Mouse (Mus musculus) cortical plate, adult 2 months (tissue): ENCODE data around the gene Tmem86b.

ENCODE experiments used
- CTCF ChIP-seq: fragments of 200-500 bp; IDR thresholded peaks from 2 replicates; pipeline ENCODE4 v1.5.1; 2011; ENCODE audit warnings: mild to moderate bottlenecking, control low read depth, low read length; ENCODE audit not compliant: insufficient read depth; ENCODE audit errors: extremely low read depth
- POLR2A ChIP-seq: fragments of 200-500 bp; IDR thresholded peaks from 2 replicates; pipeline ENCODE4 v1.6.1; 2011; ENCODE audit warnings: mild to moderate bottlenecking, low read length, control low read depth; ENCODE audit not compliant: insufficient read depth; ENCODE audit errors: extremely low read depth

GRCm38 (mm10) chr7:4611511-4611910, 19.7 kb downstream of the Tmem86b start:
- TF ChIP-seq CTCF (no peak), POLR2A (no peak)
